Mouse (Mus musculus) MEL (cell line): ENCODE results near the gene Uprt.

Source experiments
- CTCF ChIP-seq, 3 experiments: IDR thresholded peaks in 2 of 3; conservative IDR thresholded peaks in 1 of 3; 2 replicates each; pipeline ENCODE4 v1.5.1; 2011 to 2012; ENCODE audit warnings: low read length in 3 of 3, low read depth in 2 of 3, mild to moderate bottlenecking in 2 of 3, improper control_type of control experiment in 1 of 3, inconsistent platforms in 1 of 3, mixed read lengths in 1 of 3, moderate library complexity in 1 of 3; ENCODE audit not compliant: control insufficient read depth in 1 of 3, insufficient read depth in 1 of 3, poor library complexity in 1 of 3, severe bottlenecking in 1 of 3
- ELF1 ChIP-seq: IDR thresholded peaks from 2 replicates; pipeline ENCODE4 v1.6.1; 2014; ENCODE audit warnings: low read depth, mild to moderate bottlenecking, inconsistent platforms, low read length, improper control_type of control experiment, moderate library complexity
- JUND ChIP-seq: IDR thresholded peaks from 2 replicates; pipeline ENCODE4 v1.6.1; 2011; ENCODE audit warnings: low read depth, mild to moderate bottlenecking, improper control_type of control experiment, low read length
- MYC ChIP-seq: IDR thresholded peaks from 2 replicates; pipeline ENCODE4 v1.6.1; 2011; ENCODE audit warnings: low read depth, mild to moderate bottlenecking, low read length, improper control_type of control experiment, moderate library complexity
- POLR2A ChIP-seq, 2 experiments: IDR thresholded peaks; 2 replicates each; pipeline ENCODE4 v1.6.1; 2011 to 2012; ENCODE audit warnings: low read length in 2 of 2, mild to moderate bottlenecking in 2 of 2, control low read depth in 1 of 2, improper control_type of control experiment in 1 of 2, low read depth in 1 of 2, moderate library complexity in 1 of 2; ENCODE audit not compliant: control insufficient read depth in 1 of 2, insufficient read depth in 1 of 2, poor library complexity in 1 of 2
- POLR2AphosphoS2 ChIP-seq: IDR thresholded peaks from 2 replicates; pipeline ENCODE4 v1.6.1; 2011; ENCODE audit warnings: low read length, improper control_type of control experiment
- RCOR1 ChIP-seq: IDR thresholded peaks from 2 replicates; pipeline ENCODE4 v1.6.1; 2012; ENCODE audit warnings: low read depth, mild to moderate bottlenecking, inconsistent platforms, low read length, improper control_type of control experiment
- TAL1 ChIP-seq: IDR thresholded peaks from 2 replicates; pipeline ENCODE4 v1.6.1; 2012; ENCODE audit warnings: mild to moderate bottlenecking, inconsistent platforms, low read length, moderate library complexity, mixed read lengths
- ZMIZ1 ChIP-seq: IDR thresholded peaks from 2 replicates; pipeline ENCODE4 v1.6.1; 2012; ENCODE audit warnings: low read depth, mild to moderate bottlenecking, inconsistent platforms, low read length, improper control_type of control experiment, moderate library complexity
- ZNF384 ChIP-seq: IDR thresholded peaks from 2 replicates; pipeline ENCODE4 v1.6.1; 2012; ENCODE audit warnings: low read depth, mild to moderate bottlenecking, inconsistent platforms, low read length, improper control_type of control experiment

GRCm38 (mm10) chrX:104488870-104489467, 6.4 kb downstream of the Uprt start:
- no peak for TF ChIP-seq ELF1
- no peak for TF ChIP-seq ZMIZ1
- TF ChIP-seq CTCF (IDR thresholded peaks at IDR 0.05 in 2 of 3, conservative IDR thresholded peaks at IDR 0.05 in 1 of 3; ENCODE audit: control insufficient read depth in 1 of 3, insufficient read depth in 1 of 3, low read depth in 2 of 3, low read length in 3 of 3, poor library complexity in 1 of 3, severe bottlenecking in 1 of 3), result no peak
- no peak for TF ChIP-seq TAL1
- TF ChIP-seq MYC, result no peak
- no peak for TF ChIP-seq ZNF384
- TF ChIP-seq POLR2A (IDR thresholded peaks at IDR 0.05; ENCODE audit: control insufficient read depth in 1 of 2, insufficient read depth in 1 of 2, low read depth in 1 of 2, low read length in 2 of 2, poor library complexity in 1 of 2), result no peak
- no peak for TF ChIP-seq POLR2AphosphoS2
- TF ChIP-seq RCOR1, result no peak
- no peak for TF ChIP-seq JUND
